Mouse (Mus musculus) limb, embryonic 13.5 days (tissue): ENCODE measurements around the gene Fam166b. TPM values are rescaled to one million over a fixed set of nuclear protein-coding genes. Genes with fewer than 3 reads are reported as not detected.

ENCODE experiments used
- ATAC-seq: fragments of 200-750 bp; cut with Nextera tagmentation; 2 replicates; pipeline ENCODE4 v1.8.0; 2017; ENCODE audit warnings: low read depth, moderate number of reproducible peaks, moderate TSS enrichment; ENCODE audit not compliant: low FRiP score
- H3K27ac ChIP-seq: fragments of 300-500 bp; sonication (generic); 2 replicates; pipeline ENCODE4 v1.5.1; 2015; ENCODE audit warnings: inconsistent platforms, mild to moderate bottlenecking, moderate library complexity
- H3K27me3 ChIP-seq: fragments of 300-500 bp; sonication (generic); 2 replicates; pipeline ENCODE4 v1.6.1; 2015; ENCODE audit warnings: mild to moderate bottlenecking, inconsistent platforms
- H3K36me3 ChIP-seq: fragments of 300-500 bp; sonication (generic); 2 replicates; pipeline ENCODE4 v1.6.1; 2015; ENCODE audit warnings: inconsistent platforms, mild to moderate bottlenecking, moderate library complexity
- H3K4me1 ChIP-seq: fragments of 300-500 bp; sonication (generic); 2 replicates; pipeline ENCODE4 v1.6.1; 2015; ENCODE audit warnings: inconsistent platforms
- H3K4me2 ChIP-seq: fragments of 300-500 bp; sonication (generic); replicated peaks from 2 replicates; pipeline ENCODE4 v1.6.1; 2015; ENCODE audit warnings: inconsistent platforms, mild to moderate bottlenecking, moderate library complexity
- H3K4me3 ChIP-seq: fragments of 300-500 bp; sonication (generic); 2 replicates; pipeline ENCODE4 v1.5.1; 2015; ENCODE audit warnings: moderate library complexity, mild to moderate bottlenecking, inconsistent platforms
- H3K9ac ChIP-seq: fragments of 300-500 bp; sonication (generic); 2 replicates; pipeline ENCODE4 v1.6.1; 2015; ENCODE audit warnings: mild to moderate bottlenecking, inconsistent platforms
- H3K9me3 ChIP-seq: fragments of 300-500 bp; sonication (generic); 2 replicates; pipeline ENCODE4 v1.6.1; 2016; ENCODE audit warnings: inconsistent platforms
- WGBS: fragments of 180-500 bp; shearing (Covaris S2); methylation state at CpG from one replicate; pipeline ENCODE4 v1.1.7; 2015; 5-methylcytosine and 5-hydroxymethylcytosine counted together
- polyA plus RNA-seq: library from polyadenylated mRNA; unstranded; fragments of >200 nt; fragmentation: Nextera tagmentation; extraction: Ambion mirVana; gene quantifications from 2 replicates; pipeline ENCODE4 v1.2.1, GENCODE M21; 2015

Gene Fam166b
- polyA plus RNA-seq, 1 experiment from 2014 or later, result not detected

DNA sequence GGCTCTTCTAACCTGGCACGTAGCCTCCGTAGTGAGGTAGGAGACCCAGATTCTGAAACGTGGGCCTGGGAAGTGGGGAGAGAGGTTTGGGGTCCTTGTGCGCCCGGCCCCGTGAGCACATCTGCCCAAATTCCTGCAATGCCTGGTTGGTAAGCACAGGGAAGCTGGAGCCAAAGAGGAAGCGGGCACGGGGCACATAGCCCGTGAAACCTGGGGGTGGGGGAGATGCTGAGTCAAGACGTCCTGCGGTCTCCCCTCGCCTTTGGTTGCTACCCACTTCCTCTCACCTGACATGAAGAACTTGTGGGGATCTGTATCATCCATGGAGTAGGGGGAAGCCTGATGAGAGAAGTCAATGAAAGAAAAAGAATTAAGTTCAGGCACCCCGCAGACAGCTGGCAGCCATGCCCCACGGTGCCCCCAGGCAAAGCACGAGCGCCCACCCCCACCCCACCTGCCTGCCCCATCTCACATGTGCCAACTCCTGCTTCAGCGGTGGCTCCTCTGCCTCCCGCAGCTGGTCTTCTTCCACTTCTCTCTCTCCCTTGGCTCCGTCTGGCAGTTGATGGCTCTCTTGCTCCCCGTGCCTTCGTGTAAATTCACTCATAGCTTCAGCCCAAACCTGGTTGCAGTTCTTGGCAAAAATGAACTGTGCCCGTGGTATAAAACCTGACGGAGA lies 1.3 kb downstream of the Fam166b start:
- H3K36me3 ChIP-seq, result peaks cover 41% of the 10 kb centered on the region
- H3K4me1 ChIP-seq, result peaks cover 38% of the 10 kb centered on the region
- no peak for ATAC-seq
- no peaks in the 10 kb centered on the region for H3K9me3 ChIP-seq
- H3K9ac ChIP-seq, result peak overlapping the region; percentile 35; the same call in 1 of the 2 replicates
- peak overlapping the region; percentile 31 for H3K4me2 ChIP-seq
- H3K27me3 ChIP-seq, result peaks cover 74% of the 10 kb centered on the region
- no peak overlapping the region for H3K27ac ChIP-seq
- H3K4me3 ChIP-seq, result peak overlapping the region; percentile 15; the same call in 1 of the 2 replicates
- 21% methylated on average over 22 of the region's 23 CpGs for WGBS

DNA sequence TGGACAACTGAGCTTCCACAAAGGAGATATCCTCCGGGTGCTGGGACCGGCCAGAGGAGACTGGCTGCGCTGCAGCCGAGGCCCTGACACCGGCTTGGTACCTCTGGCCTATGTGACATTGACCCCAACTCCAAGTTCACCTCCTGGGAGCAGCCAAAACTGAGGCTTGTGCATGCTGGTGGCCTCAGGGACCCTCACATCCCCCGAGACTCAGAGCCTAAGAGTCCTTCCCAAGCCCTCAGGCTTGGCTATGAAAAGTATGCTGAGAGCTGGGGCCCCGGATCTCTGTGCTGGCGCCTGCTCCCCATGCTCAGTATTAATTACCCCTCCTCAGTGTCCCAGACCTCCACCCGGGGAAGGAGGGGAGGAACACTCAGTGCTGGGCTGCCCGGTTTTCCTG lies 2.4 kb downstream of the Fam166b start:
- peaks cover 53% of the 10 kb centered on the region for H3K36me3 ChIP-seq
- no peaks in the 10 kb centered on the region for H3K9me3 ChIP-seq
- no peak for ATAC-seq
- no peak overlapping the region for H3K4me3 ChIP-seq
- H3K27me3 ChIP-seq, result peaks cover 85% of the 10 kb centered on the region
- H3K27ac ChIP-seq, result no peak overlapping the region
- peaks cover 38% of the 10 kb centered on the region for H3K4me1 ChIP-seq
- WGBS, result 46% methylated on average over 10 of the region's 10 CpGs
- H3K9ac ChIP-seq, result no peak overlapping the region
- H3K4me2 ChIP-seq, result no peak overlapping the region

DNA sequence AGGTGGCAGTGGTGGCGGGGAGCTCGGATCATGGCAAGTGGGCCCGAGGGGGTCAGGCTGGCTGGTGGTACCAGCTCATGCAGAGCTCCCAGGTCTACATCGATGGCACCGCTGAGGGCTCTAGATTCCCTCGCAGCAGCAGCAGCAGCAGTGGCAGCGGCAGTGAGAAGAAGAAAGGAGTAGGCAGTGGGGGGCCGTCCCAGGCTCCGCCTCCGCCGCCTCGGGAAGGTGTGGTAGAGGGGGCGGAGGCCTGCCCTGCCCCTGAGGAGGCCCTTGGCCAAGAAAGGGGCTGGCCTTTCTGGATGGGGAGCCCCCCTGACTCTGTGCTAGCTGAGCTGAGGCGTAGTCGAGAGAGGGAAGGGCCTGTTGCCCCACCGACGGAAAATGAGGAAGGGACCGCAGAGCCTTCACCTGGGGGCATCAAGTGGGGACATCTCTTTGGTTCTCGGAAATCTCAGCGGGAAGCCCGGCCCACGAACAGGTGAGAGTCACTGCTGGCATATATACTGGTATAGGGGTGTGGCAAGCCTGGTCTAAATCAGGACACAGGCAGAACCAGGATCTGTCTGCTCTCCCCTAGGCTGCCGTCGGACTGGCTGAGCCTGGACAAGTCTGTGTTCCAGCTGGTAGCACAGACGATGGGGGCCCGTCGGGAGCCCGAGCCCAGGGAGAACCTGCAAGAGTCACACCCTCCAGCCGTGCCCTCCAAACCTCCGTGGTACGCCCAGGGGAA lies 3.1 kb downstream of the Fam166b start:
- Histone ChIP-seq H3K9ac (peak overlapping the region; percentile 58), H3K36me3 (peaks cover 58% of the 10 kb centered on the region), H3K4me1 (peaks cover 38% of the 10 kb centered on the region), H3K4me2 (peak overlapping the region; percentile 47), H3K27me3 (peaks cover 85% of the 10 kb centered on the region), H3K9me3 (no peaks in the 10 kb centered on the region), H3K27ac (no peak overlapping the region), H3K4me3 (peak overlapping the region; percentile 15)
- 0 out of 2 replicates have a peak, but pooled peaks have one; percentile 49 for ATAC-seq
- WGBS, result 15% methylated on average over 31 of the region's 31 CpGs

DNA sequence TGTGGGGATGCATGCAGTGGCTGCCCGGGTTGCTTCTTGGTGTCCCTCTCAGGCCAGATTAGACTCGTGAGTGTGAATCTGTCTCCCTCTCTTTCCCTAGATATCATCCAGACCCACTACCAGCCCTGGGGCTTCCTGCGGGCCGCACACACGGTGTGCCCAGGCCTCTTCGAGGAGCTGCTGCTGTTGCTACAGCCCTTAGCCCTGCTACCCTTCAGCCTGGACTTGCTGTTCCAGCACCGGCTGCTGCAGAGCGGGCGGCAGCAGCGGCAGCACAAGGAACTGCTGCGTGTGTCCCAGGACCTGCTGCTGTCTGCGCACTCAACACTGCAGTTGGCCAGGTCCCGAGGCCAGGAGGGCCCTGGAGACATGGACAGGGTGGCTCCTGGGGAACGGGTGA lies 3.7 kb downstream of the Fam166b start:
- no peaks in the 10 kb centered on the region for H3K9me3 ChIP-seq
- H3K27me3 ChIP-seq, result peaks cover 84% of the 10 kb centered on the region
- H3K9ac ChIP-seq, result peak overlapping the region; percentile 58
- peaks cover 38% of the 10 kb centered on the region for H3K4me1 ChIP-seq
- H3K36me3 ChIP-seq, result peaks cover 58% of the 10 kb centered on the region
- WGBS, result 21% methylated on average over 14 of the region's 14 CpGs
- ATAC-seq, result no peak
- no peak overlapping the region for H3K27ac ChIP-seq
- peak overlapping the region; percentile 15 for H3K4me3 ChIP-seq
- peak overlapping the region; percentile 47 for H3K4me2 ChIP-seq

DNA sequence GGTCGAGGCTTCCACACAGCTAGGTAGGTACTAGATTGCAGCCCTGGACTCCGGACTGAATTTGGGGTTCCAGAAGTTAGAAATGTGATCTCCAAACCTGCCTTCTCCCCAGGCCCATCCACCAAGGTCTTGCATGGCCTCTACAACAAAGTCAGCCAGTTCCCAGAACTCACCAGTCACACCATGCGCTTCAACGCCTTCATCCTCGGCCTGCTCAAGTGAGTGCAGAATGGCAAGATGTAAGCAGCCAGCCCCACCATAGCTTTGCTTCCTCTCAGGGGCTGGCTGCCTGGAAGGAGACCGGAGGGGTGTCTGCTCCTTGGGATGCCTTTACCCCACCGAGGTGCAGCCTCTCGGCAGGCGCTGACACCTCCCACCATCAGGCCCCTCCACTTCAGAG lies 4.9 kb downstream of the Fam166b start:
- WGBS, result 79% methylated on average over 9 of the region's 9 CpGs
- ATAC-seq, result no peak

DNA sequence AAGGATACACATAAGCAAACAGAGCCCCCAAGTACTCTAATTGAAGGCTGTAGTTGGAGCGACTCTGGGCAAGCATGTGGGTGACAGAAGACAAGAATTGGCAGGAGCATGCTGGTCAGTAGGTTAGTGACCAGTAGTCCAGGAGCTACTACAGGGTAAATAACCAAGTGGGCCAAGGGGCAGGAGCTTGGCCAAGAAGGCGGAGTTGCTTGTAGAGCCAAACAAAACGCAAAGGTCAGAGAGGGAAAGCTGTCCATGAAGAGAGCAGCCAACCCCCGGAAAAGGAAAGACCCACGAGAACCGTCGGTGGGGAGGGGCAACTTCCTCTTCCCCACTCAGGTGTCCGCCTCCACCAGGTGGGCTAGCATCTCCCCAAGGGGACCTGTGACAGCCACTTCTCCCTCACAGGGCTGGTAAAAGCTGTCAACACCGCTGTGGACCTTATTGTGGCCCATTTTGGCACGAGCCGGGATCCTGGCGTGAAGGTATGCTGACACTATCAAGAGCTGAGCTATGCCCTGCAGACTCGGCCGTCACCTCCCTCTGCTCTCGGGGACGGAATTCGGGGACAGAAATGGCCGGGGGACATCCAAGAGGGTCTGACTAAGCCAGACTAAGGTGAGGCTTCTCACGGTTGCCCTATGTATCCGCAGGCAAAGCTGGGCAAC lies 5.5 kb downstream of the Fam166b start:
- 90% methylated on average over 20 of the region's 20 CpGs for WGBS
- no peak overlapping the region for H3K27ac ChIP-seq
- peaks cover 63% of the 10 kb centered on the region for H3K36me3 ChIP-seq
- H3K4me3 ChIP-seq, result no peak overlapping the region
- ATAC-seq, result no peak
- no peak overlapping the region for H3K9ac ChIP-seq
- no peaks in the 10 kb centered on the region for H3K9me3 ChIP-seq
- no peak overlapping the region for H3K4me2 ChIP-seq
- H3K4me1 ChIP-seq, result peaks cover 37% of the 10 kb centered on the region
- H3K27me3 ChIP-seq, result peaks cover 68% of the 10 kb centered on the region

More for the DNA sequence above, 4.9 kb downstream of the Fam166b start:
- peaks cover 75% of the 10 kb centered on the region for H3K27me3 ChIP-seq
- H3K9ac ChIP-seq, result no peak overlapping the region
- H3K4me1 ChIP-seq, result peaks cover 44% of the 10 kb centered on the region
- H3K9me3 ChIP-seq, result no peaks in the 10 kb centered on the region
- no peak overlapping the region for H3K27ac ChIP-seq
- no peak overlapping the region for H3K4me3 ChIP-seq
- H3K4me2 ChIP-seq, result no peak overlapping the region
- H3K36me3 ChIP-seq, result peaks cover 59% of the 10 kb centered on the region

DNA sequence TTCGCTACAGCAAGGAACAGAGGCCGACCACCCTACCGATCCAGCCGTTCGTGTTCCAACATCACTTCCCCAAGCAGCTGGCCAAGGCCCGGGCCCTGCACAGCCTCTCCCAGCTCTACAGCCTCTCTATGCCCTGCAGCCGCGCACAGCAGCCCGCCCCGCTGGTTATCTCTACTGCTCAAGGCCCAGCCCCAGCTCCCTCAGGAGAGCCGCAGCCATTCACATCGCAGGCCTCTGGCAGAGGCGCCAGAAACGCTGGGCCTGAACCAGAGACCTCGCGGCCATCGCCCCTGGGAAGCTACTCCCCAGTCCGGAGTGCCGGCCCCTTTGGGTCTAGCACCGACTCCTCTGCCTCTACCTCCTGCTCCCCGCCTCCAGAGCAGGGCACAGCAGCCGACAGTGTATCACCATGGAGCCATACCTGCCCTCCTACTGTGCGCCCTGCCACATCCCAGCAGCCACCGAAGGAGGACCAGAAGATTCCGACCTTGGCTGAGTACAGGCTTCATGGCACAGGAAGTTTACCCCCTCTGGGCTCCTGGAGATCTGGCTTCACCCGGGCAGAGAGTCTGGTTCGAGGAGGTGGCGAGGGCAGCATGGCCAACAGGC lies 7.2 kb downstream of the Fam166b start:
- WGBS, result 80% methylated on average over 28 of the region's 28 CpGs
- Histone ChIP-seq H3K4me3 (no peak overlapping the region), H3K27me3 (peaks cover 51% of the 10 kb centered on the region), H3K4me1 (peaks cover 29% of the 10 kb centered on the region), H3K4me2 (no peak overlapping the region), H3K27ac (no peak overlapping the region), H3K36me3 (peaks cover 77% of the 10 kb centered on the region), H3K9ac (no peak overlapping the region), H3K9me3 (no peaks in the 10 kb centered on the region)
- ATAC-seq, result no peak

DNA sequence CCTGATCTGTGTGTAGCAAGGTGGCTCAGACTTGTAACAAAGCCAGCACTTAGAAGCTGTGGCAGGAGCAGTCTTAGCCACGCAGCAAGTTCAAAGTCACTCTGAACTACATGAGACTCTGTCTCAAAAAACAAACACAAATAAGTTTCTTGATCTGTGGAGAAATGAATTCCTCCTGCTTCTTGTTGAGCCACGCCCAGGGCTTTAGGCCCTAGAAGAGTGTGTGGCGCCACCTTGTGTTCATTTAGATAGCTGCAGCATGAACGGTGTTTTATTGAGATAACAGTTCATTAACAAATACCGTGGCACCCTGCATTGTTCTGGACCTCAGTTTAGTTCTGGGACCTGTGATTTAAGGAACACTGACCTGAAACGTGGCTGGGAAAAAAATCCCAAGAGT lies 8.6 kb downstream of the Fam166b start:
- Histone ChIP-seq H3K4me1 (peaks cover 15% of the 10 kb centered on the region), H3K36me3 (peaks cover 77% of the 10 kb centered on the region), H3K4me3 (no peak overlapping the region), H3K4me2 (no peak overlapping the region), H3K9me3 (no peaks in the 10 kb centered on the region), H3K9ac (0 out of 2 replicates have a peak overlapping the region, but pooled peaks have one; percentile 13), H3K27ac (no peak overlapping the region), H3K27me3 (peaks cover 37% of the 10 kb centered on the region)
- no peak for ATAC-seq
- 8% methylated on average over 6 of the region's 6 CpGs for WGBS

DNA sequence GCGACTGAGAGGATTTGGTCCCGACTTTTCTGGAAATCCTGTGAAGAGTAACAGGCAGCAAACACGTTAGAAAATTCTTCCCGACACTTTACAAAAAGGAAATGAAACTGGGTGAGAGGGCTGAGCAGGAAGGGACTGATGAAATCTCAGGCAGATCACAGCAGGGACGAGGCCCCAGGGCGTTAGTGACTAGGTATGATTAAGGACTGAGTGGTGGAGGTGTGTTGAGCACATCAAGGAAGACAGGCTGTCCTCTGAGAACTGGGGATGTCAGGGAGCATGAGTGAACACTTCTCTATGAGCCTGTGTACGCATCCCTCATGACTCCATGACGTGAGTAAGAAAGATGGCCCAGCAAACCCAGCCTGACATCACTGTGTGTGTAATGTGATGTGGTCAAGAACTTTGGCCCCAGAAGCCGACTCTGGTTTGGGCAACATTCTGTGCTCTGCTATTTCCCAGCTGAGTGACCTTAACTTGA lies 9.1 kb downstream of the Fam166b start:
- Histone ChIP-seq H3K9me3 (no peaks in the 10 kb centered on the region), H3K27ac (no peak overlapping the region), H3K4me1 (0 out of 2 replicates have a peak, but pooled peaks cover 12% of the 10 kb centered on the region), H3K27me3 (peaks cover 32% of the 10 kb centered on the region), H3K9ac (0 out of 2 replicates have a peak overlapping the region, but pooled peaks have one; percentile 13), H3K36me3 (peaks cover 77% of the 10 kb centered on the region), H3K4me3 (no peak overlapping the region), H3K4me2 (no peak overlapping the region)
- 59% methylated on average over 9 of the region's 9 CpGs for WGBS
- no peak for ATAC-seq

DNA sequence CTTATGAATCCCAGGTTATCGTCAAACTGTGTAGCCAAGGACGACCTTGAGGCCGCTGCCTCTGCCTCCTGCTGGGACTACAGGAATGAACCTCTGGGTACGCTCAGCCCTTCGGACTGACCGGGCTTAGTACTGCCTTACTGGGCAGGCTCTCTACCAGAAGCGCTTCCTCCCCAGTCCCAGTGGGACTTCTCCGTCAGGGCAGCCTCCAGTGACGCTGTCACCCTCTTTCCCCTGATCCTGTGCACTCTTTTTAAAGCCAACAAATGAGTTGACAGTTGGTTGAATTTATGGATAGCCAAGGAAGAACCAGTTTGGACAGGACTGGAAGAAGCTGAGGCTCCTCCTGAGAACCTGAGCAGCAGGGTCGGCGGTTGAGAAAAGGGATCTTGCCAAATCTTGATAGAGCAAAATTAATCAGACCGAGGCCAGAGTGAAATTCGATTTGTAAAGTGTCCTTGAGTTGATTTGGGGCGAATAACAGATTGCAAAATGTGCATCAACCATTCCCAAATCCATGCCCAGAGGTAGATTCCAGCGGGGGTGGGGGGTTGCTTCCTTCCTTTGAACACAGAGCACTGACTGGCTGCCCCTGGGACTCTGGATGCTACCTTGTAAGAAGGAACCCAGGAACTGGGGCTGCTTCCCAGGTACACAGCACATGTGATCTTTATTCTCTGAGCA lies 9.8 kb downstream of the Fam166b start:
- no peak for ATAC-seq
- Histone ChIP-seq H3K27ac (no peak overlapping the region), H3K36me3 (peaks cover 75% of the 10 kb centered on the region), H3K4me1 (0 out of 2 replicates have a peak, but pooled peaks cover 12% of the 10 kb centered on the region), H3K4me2 (no peak overlapping the region), H3K9me3 (no peaks in the 10 kb centered on the region), H3K9ac (no peak overlapping the region), H3K4me3 (no peak overlapping the region), H3K27me3 (peaks cover 25% of the 10 kb centered on the region)
- WGBS, result 60% methylated on average over 15 of the region's 15 CpGs

DNA sequence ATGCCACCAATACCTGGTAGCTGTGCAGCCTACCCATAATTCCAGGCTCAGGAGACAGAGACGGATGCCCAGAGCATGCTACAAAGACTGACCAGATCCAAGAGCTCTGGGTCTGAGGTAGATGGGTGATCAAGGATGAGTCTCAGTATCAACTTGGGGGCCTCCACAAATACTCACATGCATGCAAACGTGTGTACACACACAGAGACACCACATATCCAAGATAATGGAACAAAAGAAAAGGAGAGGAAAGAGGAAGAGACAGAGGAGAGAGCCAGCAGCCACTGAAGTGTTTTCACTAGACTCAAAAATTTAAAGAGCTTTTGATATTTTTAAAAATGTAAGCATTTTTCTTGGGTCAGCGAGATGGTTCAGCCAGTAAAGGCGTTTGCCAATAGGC lies 10.5 kb downstream of the Fam166b start:
- peaks cover 71% of the 10 kb centered on the region for H3K36me3 ChIP-seq
- no peak overlapping the region for H3K4me3 ChIP-seq
- H3K27ac ChIP-seq, result no peak overlapping the region
- no peak overlapping the region for H3K9ac ChIP-seq
- no peak for ATAC-seq
- 78% methylated on average over 4 of the region's 4 CpGs for WGBS
- no peak overlapping the region for H3K4me2 ChIP-seq
- peaks cover 18% of the 10 kb centered on the region for H3K27me3 ChIP-seq
- 0 out of 2 replicates have a peak, but pooled peaks cover 12% of the 10 kb centered on the region for H3K4me1 ChIP-seq
- no peaks in the 10 kb centered on the region for H3K9me3 ChIP-seq
